Mouse (Mus musculus): ENCODE data around the gene Scarb1.
"Not testable (repeated sequence)": the region's sequence is repeated elsewhere in the genome, so short reads cannot be mapped to it uniquely, and the experiment has no call there.

The Scarb1 gene

GRCm38 (mm10) chr5:125340547-125341262, at the start of gene Scarb1:
Scarb1 (minus strand) TSS chr5:125341094.
- peak; percentile 69 to 82 for DNase-seq (ENCODE audit: low spot score in 2 of 2)

- peak; percentile 84 to 87 for DNase-seq (ENCODE audit: low spot score in 2 of 2)
Observed at GRCm38 (mm10) chr5:125389579-125390441, 48.9 kb upstream of the Scarb1 start, which contains the start of gene Ubc. Ubc (minus strand) TSS chr5:125390202.

DNA sequence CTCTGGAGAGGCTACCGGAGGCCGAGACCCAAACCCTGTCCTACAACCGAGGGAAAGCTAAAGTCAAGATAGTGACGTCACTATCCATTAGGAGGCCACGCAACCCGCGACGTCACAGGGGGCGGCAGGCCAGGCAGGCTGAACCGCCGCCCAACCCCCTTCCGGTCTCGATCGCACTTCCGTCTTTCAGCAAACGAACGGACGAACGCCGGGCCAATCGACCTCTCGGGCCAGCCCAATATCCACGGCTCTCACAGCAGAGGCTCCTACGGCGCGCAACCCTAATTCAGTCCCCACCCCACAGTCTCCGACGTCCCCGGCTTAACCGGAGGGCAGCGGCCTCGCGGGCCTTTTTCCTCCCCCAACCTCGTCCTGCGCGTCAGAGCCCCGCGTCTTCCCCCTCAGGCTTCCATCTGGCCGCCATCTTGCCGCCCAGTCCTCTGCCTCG, 48.3 kb upstream of the Scarb1 start, which contains the start of gene Gm10382:
Gene Gm10382, plus strand, starts transcription at position 192 of the 448 bp plus-strand sequence.
- DNase-seq (ENCODE audit: low spot score in 2 of 2) = peak; percentile 94 to 95

DNA sequence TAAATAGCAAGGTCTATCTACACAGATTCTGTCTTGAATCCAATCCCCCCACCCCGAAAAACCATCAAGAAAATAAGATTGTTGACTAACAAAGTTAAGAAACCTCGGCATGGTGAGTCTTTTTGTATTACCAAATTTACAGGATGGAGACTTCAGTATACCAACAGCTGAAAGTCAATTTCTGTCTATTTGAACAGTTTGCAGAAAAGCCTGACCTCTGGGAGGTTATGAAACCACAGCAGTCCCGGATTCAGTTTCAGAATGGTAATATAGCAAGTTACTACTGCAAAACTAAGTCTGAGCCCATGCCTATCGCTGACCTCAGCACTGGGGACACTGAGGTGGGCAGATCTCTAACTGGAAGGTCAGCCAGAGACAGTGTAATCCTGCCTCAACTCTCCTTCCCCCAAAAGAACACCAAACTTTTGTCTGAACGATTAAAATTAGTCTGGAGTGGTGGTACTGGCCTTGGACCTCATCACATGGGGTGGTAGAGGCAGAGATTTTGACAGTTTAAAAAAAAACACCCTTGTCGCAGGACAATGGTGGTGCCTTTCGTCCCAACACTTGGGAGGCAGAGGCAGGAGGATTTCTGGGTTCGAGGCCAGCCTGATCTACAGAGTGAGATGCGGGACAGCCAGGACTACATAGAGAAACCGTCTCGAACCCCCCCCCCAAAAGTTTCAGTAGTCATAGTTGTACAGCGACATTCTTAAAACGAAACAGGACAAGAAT, 47.6 kb upstream of the Scarb1 start:
- no peak for DNase-seq (ENCODE audit: low spot score in 2 of 2)

GRCm38 (mm10) chr5:125387295-125387694, 46.4 kb upstream of the Scarb1 start:
- not testable (repeated sequence) for DNase-seq (ENCODE audit: low spot score in 2 of 2)

DNA sequence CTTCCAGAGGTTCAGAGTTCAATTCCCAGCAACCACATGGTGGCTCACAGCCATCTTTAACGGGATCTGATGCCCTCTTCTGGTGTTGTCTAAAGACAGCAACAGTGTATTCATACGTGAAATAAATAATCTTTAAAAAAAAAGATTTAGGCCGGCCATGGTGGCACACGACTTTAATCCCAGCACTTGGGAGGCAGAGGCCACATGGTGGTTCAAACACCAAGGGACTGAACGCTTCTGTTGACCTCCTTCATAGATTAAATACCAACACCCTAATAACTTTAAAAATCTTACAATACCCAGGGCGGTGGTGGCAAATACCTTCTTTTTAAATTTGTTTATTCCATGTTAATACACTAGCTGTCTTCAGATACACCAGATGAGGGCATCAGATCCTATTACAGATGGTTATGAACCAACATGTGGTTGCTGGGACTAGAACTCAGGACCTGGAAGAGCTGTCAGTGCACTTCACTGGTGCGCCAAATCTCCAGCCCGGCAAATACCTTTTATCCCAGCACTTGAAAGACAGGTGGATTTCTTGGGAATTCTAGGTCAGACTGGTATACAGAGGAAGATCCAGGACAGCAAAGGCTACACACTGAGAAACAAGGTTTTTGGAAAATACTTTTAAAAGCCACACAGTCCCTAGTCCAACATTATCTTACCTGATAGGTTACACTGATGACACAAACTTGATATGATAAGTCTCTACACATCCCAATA, 44.5 kb upstream of the Scarb1 start:
- no peak for DNase-seq (ENCODE audit: low spot score in 2 of 2)

DNA sequence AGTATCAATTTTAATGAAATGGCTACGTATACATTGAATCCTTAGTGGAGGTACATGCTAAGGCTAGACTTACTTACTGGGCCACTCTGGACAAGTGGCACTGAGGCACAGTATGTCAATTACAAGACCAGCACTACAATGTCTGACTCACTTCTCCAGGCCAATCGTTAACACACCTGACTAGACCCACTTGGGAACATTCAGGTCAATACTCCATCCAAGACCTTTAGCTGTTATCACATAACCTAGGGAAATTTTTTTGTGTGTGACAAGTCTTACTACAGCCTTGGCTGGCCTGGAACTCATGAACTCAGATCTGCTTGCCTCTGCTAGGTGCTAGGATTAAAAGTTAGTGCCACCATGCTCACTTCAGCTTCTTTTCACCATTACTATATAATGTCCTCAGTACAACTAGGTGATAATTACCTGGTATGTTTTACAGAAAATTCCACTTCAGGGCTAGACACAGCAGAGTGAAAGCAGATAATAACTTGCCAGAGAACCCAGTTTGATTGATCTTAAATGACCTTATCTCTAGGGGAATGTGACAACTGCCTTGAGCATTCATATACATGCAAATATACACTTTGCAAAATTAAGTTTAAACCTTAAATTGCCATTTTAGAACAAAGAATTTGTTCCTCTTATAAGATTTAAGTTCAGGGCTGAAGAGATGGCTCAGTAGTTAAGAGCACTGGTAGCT, 43.8 kb upstream of the Scarb1 start:
- DNase-seq (ENCODE audit: low spot score in 2 of 2) = peak in 1 of 2 experiments; percentile 10

GRCm38 (mm10) chr5:125383637-125384420, 42.9 kb upstream of the Scarb1 start:
- no peak for DNase-seq (ENCODE audit: low spot score in 2 of 2)

GRCm38 (mm10) chr5:125382673-125383558, 42.0 kb upstream of the Scarb1 start:
- peak; percentile 40 to 48 for DNase-seq (ENCODE audit: low spot score in 2 of 2)

GRCm38 (mm10) chr5:125381954-125382672, 41.2 kb upstream of the Scarb1 start:
- DNase-seq (ENCODE audit: low spot score in 2 of 2) = no peak

DNA sequence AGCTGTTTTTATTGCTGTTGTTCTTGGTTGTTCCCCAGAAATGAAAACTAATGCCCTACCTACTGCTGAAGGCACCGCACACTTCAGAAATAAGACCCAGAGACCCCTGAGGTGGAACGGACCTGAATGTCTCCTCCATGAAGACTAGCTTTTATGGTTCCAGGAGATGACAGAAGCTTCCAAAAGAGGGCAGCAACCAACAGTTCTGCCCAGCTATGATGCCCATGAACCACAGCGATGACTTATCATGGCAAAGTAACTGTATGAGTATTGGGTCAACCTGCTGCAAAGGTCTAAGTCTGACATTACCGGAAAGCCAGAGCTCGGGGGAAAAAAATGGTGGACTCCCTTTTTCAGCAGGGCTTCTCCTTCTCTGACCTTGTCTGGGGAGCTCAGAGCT, 38.0 kb upstream of the Scarb1 start:
- DNase-seq (ENCODE audit: low spot score in 2 of 2) = no peak

DNA sequence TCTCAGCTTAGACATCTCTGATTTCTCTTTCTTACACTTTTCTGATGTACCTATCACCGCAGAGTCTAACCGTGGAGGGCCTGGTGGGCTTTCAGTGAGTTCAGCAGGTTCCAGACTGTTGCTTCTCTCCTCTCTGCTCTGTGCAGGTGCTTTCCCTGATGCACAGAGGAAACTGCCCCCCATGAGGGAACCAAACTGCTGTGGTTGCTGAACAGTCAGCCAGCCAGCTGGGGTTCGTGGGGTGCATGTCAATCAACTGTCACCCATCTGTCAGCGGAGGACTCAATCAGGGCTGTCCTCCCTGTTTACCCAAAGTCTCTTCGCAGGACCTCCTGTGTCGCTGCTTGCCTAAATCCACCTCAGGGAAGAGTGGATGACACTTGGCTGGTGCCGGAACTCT, 36.3 kb upstream of the Scarb1 start:
- peak in 1 of 2 experiments; percentile 21 for DNase-seq (ENCODE audit: low spot score in 2 of 2)

GRCm38 (mm10) chr5:125375871-125376270, 35.0 kb upstream of the Scarb1 start:
- DNase-seq (ENCODE audit: low spot score in 2 of 2) = no peak

DNA sequence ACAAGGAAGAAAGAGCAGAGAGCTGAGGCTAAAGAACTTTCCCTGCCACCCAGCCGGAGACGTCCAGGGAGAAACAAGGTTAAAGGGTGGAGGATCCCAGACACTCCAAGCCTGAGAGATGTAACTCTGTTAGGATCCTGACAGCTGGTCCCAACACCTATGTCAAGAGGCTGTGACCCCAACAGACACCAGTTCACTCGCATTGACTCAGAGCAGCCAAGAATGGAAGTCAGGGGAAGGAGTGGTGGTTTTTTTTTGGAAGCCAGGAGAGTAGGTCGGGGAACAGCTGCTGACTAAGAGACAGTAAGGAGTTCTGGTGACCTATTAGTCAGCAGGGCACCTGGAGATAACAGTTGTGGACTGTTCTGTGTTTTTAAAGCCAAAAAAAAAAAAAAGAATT, 31.1 kb upstream of the Scarb1 start:
- DNase-seq (ENCODE audit: low spot score in 2 of 2) = no peak

DNA sequence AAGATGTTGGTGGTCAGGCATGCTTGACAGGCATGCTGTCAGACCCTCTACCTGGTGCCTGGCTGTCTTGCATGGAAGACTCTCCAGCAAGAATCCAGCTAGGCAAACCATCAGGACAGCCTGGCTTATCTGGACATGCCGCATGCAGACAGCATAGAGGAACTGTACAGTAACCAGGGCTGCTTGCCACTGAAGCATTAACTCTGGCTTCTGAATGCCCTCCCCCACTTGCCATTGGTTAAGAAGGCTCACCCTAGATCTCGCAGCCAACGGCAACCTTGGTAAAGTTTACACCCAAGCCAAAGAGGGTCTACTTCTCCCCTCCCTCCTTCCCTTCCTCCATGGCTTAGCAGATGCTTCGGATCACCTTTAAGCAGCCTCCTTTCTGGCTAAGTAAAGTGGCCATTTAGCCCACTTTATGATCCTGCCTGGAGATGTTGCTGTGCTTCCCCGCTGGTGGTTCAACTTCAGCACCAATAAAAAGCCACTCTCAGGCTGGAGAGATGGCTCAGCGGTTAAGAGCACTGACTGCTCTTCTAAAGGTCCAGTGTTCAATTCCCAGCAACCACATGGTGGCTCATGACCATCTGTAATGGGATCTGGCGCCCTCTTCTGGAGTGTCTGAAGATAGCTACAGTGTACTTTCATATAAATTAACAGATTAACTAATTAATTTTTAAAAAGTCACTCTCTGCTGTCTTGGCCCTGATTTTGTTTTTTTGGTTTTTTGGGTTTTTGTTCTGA, 30.2 kb upstream of the Scarb1 start:
- DNase-seq (ENCODE audit: low spot score in 2 of 2) = no peak

DNA sequence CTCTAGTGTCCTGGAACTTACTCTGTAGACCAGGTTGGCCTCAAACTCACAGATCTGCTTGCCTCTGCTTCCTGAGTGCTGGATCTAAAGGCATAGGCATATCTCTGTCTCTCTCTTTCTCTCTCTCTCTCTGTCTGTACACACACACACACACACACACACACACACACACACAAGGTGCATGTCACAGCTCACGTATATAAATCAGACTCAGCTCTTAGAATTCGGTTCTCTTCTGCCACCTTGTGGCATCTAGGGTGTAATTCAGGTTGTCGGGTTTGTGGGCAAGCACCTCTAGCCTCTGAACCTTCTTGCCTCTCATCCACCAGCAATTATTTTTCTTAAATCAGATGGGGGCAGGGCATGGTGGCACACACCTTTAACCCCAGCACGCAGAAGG, 27.7 kb upstream of the Scarb1 start:
- peak; percentile 46 to 71 for DNase-seq (ENCODE audit: low spot score in 2 of 2)

DNA sequence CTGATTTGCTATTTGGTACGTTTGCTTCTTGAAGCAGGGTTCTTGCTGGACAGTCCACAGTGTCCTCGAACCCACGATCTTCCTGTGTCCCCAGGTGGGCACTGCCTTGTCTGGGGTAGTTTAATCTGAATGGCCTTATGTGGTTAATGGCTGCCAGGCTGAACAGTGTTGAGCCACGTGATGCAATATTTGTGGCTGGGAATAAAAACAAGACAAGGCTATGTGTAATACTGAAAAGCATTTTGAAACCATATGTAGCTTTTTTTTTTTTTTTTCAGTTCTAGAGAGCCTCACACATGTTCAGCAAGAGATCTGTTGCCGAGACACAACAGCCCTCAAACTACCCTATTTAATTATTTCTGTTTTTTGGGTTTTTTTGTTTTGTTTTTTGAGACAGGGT, 27.3 kb upstream of the Scarb1 start:
- no peak for DNase-seq (ENCODE audit: low spot score in 2 of 2)

All from natural killer cell, adult 2 months (primary cell).